Mouse (Mus musculus): ENCODE measurements at regions not wholly inside any gene's neighbourhood (a gene's known extent, or its start where the extent isn't known, plus 50 kb on each side); places are given as distances from the start of the nearest gene placed in this dataset.

GRCm38 (mm10) chr1:64190705-64191104 lies 68.6 kb upstream of the Klf7 start:
- H3K36me3 ChIP-seq = no peaks in the 10 kb centered on the region
- no peaks in the 10 kb centered on the region for H3K9me3 ChIP-seq
- 89% methylated on average over 4 of the region's 4 CpGs for WGBS
- H3K4me3 ChIP-seq (replicated peaks) = no peak overlapping the region
- no peak overlapping the region for H3K9ac ChIP-seq
- H3K27me3 ChIP-seq (replicated peaks) = no peaks in the 10 kb centered on the region
- H3K4me2 ChIP-seq (replicated peaks) = no peak overlapping the region
- ATAC-seq = no peak
- H3K27ac ChIP-seq = no peak overlapping the region
- H3K4me1 ChIP-seq (replicated peaks) = peaks cover 10% of the 10 kb centered on the region; the same call in 1 of the 2 replicates

DNA sequence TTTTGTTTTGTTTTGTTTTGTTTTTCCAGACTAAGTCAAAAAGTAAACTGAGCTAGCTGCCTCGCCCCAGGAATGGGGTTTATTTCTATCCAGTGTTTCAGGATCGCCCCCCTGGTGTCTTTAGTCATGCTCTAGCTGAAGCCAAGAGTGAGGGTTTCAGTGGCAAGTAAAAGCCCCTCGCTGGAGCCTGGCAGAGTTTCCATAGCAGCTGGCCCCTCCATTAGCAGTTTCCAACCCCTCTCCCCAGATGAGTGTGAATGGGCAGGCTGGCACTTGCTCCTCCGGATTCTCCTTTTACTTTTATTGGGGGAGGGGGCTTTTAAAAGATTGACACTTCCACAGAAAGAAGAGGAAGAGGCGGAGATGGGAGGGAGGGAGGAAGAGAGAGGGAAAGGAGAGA lies 68.0 kb upstream of the Klf7 start:
- Histone ChIP-seq H3K36me3 (no peaks in the 10 kb centered on the region), H3K9me3 (no peaks in the 10 kb centered on the region), H3K4me1 (replicated peaks) (peaks cover 10% of the 10 kb centered on the region; the same call in 1 of the 2 replicates), H3K27me3 (replicated peaks) (no peaks in the 10 kb centered on the region), H3K4me3 (replicated peaks) (no peak overlapping the region), H3K4me2 (replicated peaks) (no peak overlapping the region), H3K9ac (no peak overlapping the region), H3K27ac (no peak overlapping the region)
- WGBS = 38% methylated on average over 5 of the region's 5 CpGs
- no peak for ATAC-seq

DNA sequence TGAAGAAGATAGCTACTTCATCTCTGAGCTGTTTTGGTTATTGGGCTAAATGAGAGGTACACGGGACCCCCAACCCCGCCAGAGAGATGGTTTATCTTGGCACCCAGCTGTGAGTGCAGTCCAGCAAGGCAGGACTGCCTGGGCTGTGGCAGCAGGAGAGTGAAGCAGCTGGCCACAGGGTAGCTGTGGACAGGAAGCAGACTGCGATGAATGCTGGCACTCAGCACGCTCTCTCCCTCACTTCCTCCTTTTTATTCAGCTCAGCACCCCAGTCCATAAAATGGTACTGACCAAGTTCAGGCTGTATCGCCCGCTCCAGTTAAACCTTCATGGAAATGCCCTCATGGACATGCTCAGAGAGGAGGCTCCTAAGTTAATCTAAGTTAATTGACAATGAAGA lies 67.4 kb upstream of the Klf7 start:
- H3K27ac ChIP-seq = no peak overlapping the region
- no peak for ATAC-seq
- no peaks in the 10 kb centered on the region for H3K36me3 ChIP-seq
- H3K9ac ChIP-seq = no peak overlapping the region
- 59% methylated on average over 6 of the region's 6 CpGs for WGBS
- no peak overlapping the region for H3K4me3 ChIP-seq (replicated peaks)
- no peak overlapping the region for H3K4me2 ChIP-seq (replicated peaks)
- peaks cover 10% of the 10 kb centered on the region; the same call in 1 of the 2 replicates for H3K4me1 ChIP-seq (replicated peaks)
- H3K9me3 ChIP-seq = no peaks in the 10 kb centered on the region
- no peaks in the 10 kb centered on the region for H3K27me3 ChIP-seq (replicated peaks)

GRCm38 (mm10) chr1:64187796-64188513 lies 65.9 kb upstream of the Klf7 start:
- H3K4me1 ChIP-seq (replicated peaks) = 0 out of 2 replicates have a peak, but pooled peaks cover 5% of the 10 kb centered on the region
- no peak for ATAC-seq
- no peaks in the 10 kb centered on the region for H3K36me3 ChIP-seq
- H3K27me3 ChIP-seq (replicated peaks) = no peaks in the 10 kb centered on the region
- H3K4me2 ChIP-seq (replicated peaks) = no peak overlapping the region
- 70% methylated on average over 11 of the region's 11 CpGs for WGBS
- no peak overlapping the region for H3K9ac ChIP-seq
- no peak overlapping the region for H3K4me3 ChIP-seq (replicated peaks)
- H3K9me3 ChIP-seq = no peaks in the 10 kb centered on the region
- no peak overlapping the region for H3K27ac ChIP-seq

- Histone ChIP-seq H3K36me3 (no peaks in the 10 kb centered on the region), H3K4me3 (replicated peaks) (no peak overlapping the region), H3K9me3 (no peaks in the 10 kb centered on the region), H3K27me3 (replicated peaks) (no peaks in the 10 kb centered on the region), H3K4me2 (replicated peaks) (no peak overlapping the region), H3K27ac (no peak overlapping the region), H3K4me1 (replicated peaks) (no peaks in the 10 kb centered on the region), H3K9ac (no peak overlapping the region)
- no peak for ATAC-seq
- 63% methylated on average over 4 of the region's 4 CpGs for WGBS
Observed at GRCm38 (mm10) chr1:64173708-64174107, 51.6 kb upstream of the Klf7 start.

DNA sequence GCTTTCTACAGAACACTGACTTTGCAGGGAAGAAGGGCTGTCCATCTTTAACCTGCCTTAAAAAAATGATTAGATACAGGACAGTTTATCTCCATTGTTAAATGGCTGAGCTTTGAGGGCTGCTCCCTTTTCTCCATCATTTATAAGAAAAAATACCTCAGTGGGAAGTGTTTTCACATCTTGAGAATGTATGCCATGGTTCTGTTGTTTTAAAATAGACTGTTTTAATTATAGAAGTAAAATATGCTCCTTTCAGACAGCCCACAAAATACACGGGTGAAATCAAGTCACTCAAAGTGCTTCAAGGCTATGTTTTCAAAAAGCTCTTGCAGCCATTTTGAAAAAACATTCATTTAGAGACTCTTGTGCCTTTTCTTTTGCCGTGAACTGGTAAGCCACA lies 50.0 kb upstream of the Klf7 start:
- no peak for ATAC-seq
- no peak overlapping the region for H3K4me2 ChIP-seq (replicated peaks)
- H3K27ac ChIP-seq = no peak overlapping the region
- H3K9ac ChIP-seq = no peak overlapping the region
- 67% methylated on average over 2 of the region's 2 CpGs for WGBS
- no peaks in the 10 kb centered on the region for H3K4me1 ChIP-seq (replicated peaks)
- H3K27me3 ChIP-seq (replicated peaks) = no peaks in the 10 kb centered on the region
- no peak overlapping the region for H3K4me3 ChIP-seq (replicated peaks)
- no peaks in the 10 kb centered on the region for H3K36me3 ChIP-seq
- no peaks in the 10 kb centered on the region for H3K9me3 ChIP-seq
